ENCODE assay signal across 8 mouse cellular contexts in the genomic region with DNA sequence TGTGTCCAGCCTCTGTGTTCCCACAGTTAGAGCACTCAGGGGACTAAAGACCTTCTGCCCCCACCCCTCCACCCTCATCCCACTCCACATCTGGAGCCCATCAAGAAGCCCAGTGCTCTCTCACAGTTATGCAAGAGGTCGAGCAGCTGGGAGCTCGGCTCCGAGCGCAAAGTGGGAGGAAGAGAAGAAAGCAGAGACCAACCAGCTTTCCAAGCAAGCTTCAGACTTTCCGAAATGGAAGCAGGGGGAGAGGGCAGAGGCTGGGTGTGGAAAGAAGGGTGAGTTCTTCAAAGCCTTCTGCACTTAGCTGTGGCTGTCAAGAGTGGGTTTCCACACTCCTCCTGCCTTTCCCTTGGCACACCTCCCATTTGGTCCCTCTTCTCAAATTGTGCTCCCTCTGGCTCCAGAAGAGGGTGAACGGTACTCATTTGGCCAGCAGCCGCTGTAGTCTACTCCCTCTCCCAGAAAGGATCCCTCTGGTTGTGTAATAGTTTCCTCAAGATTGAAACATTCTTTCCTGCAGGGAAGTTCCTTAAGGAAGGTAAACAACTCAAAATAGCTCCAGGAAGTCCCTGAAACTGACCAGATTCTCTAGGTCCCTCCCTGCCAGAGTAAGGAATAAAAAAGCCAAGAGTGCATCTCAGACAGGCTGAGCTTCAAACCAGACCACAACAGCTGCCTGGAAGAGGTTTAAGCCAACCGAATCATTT. TPM values are rescaled to one million over a fixed set of nuclear protein-coding genes. Genes with fewer than 3 reads are reported as not detected.
DNase-seq lines count a peak whose midpoint lies in the region; ATAC-seq and TF ChIP-seq lines count a peak whose summit lies in the region.

No protein-coding gene starts in this region.

- H3K4me2 ChIP-seq in hindbrain, embryonic 16.5 days (ENCODE audit: low read length): no peak overlapping the region
- H3K4me2 ChIP-seq in hindbrain, embryonic 14.5 days (replicated peaks): no peak overlapping the region
- H3K4me2 ChIP-seq in kidney, embryonic 14.5 days (replicated peaks; ENCODE audit: low read depth, low read length): no peak overlapping the region
- peak overlapping the region; percentile 18 for H3K4me2 ChIP-seq in myocyte (ENCODE audit: low read depth)

- peaks cover 8% of the 10 kb centered on the region; the same call in 1 of the 2 replicates for H3K27me3 ChIP-seq in hindbrain, embryonic 16.5 days (replicated peaks; ENCODE audit: control insufficient read depth, insufficient read depth, low read length)
- H3K27me3 ChIP-seq in hindbrain, embryonic 14.5 days (ENCODE audit: control insufficient read depth, insufficient read depth, low read length): peaks cover 14% of the 10 kb centered on the region; the same call in 1 of the 2 replicates
- H3K27me3 ChIP-seq in kidney, embryonic 14.5 days (ENCODE audit: control insufficient read depth, insufficient read depth, low read length): no peaks in the 10 kb centered on the region
- no peaks in the 10 kb centered on the region for H3K27me3 ChIP-seq in myocyte (ENCODE audit: control insufficient read depth, insufficient read depth, insufficient read length)

- no peak overlapping the region for H3ac ChIP-seq in myocyte (ENCODE audit: control insufficient read depth, insufficient read length)

- 58% methylated on average over 8 of the region's 8 CpGs for WGBS in hindbrain, embryonic 16.5 days
- WGBS in hindbrain, embryonic 14.5 days: 46% methylated on average over 8 of the region's 8 CpGs
- WGBS in kidney, embryonic 14.5 days: 19% methylated on average over 8 of the region's 8 CpGs

- no peaks in the 10 kb centered on the region for H3K36me3 ChIP-seq in hindbrain, embryonic 16.5 days (ENCODE audit: control insufficient read depth, insufficient read depth, low read length)
- H3K36me3 ChIP-seq in hindbrain, embryonic 14.5 days (replicated peaks; ENCODE audit: control insufficient read depth, insufficient read depth): peaks cover 12% of the 10 kb centered on the region
- H3K36me3 ChIP-seq in kidney, embryonic 14.5 days (ENCODE audit: control insufficient read depth, insufficient read depth, low read length): peaks cover 2% of the 10 kb centered on the region; the same call in 1 of the 2 replicates
- H3K36me3 ChIP-seq in myocyte (ENCODE audit: control insufficient read depth, insufficient read depth): peaks cover 8% of the 10 kb centered on the region

- TF ChIP-seq POLR2A in myocyte (IDR thresholded peaks at IDR 0.05; ENCODE audit: insufficient read length, low read depth): no peak

- H3K4me1 ChIP-seq in hindbrain, embryonic 16.5 days (ENCODE audit: control insufficient read depth, insufficient read depth, low read depth, low read length): peaks cover 15% of the 10 kb centered on the region
- H3K4me1 ChIP-seq in hindbrain, embryonic 14.5 days (replicated peaks; ENCODE audit: control insufficient read depth, insufficient read depth, low read length): peaks cover 10% of the 10 kb centered on the region; the same call in 1 of the 2 replicates
- H3K4me1 ChIP-seq in kidney, embryonic 14.5 days (ENCODE audit: control insufficient read depth, insufficient read depth, low read length): peaks cover 21% of the 10 kb centered on the region; the same call in 1 of the 2 replicates

- H3K4me3 ChIP-seq in hindbrain, embryonic 16.5 days (ENCODE audit: low read length): no peak overlapping the region
- H3K4me3 ChIP-seq in hindbrain, embryonic 14.5 days (replicated peaks; ENCODE audit: low read length): no peak overlapping the region
- H3K4me3 ChIP-seq in kidney, embryonic 14.5 days (ENCODE audit: low read length): no peak overlapping the region
- H3K4me3 ChIP-seq in myocyte: no peak overlapping the region

- peaks cover 12% of the 10 kb centered on the region for H3K79me2 ChIP-seq in myocyte (ENCODE audit: control insufficient read depth, insufficient read depth)

- no peak overlapping the region for H3K9ac ChIP-seq in hindbrain, embryonic 16.5 days (ENCODE audit: low read depth, low read length)
- no peak overlapping the region for H3K9ac ChIP-seq in hindbrain, embryonic 14.5 days
- no peak overlapping the region for H3K9ac ChIP-seq in kidney, embryonic 14.5 days (ENCODE audit: low read depth, low read length)

- no peak for DNase-seq in hindbrain, embryonic 14.5 days (ENCODE audit: low spot score)
- DNase-seq in heart, adult 11 months: peak; percentile 99
- DNase-seq in thymus, postnatal 36 days: no peak
- no peak for DNase-seq in layer of hippocampus, adult 11-12 months (ENCODE audit: low spot score)
- DNase-seq in left cerebral cortex, adult 9 months (ENCODE audit: low spot score in 2 of 2): no peak

- H3K9me3 ChIP-seq in hindbrain, embryonic 16.5 days (ENCODE audit: control insufficient read depth, low read length): no peaks in the 10 kb centered on the region
- no peaks in the 10 kb centered on the region for H3K9me3 ChIP-seq in hindbrain, embryonic 14.5 days (ENCODE audit: control insufficient read depth, low read length)
- 0 out of 2 replicates have a peak, but pooled peaks cover 2% of the 10 kb centered on the region for H3K9me3 ChIP-seq in kidney, embryonic 14.5 days (ENCODE audit: control insufficient read depth, low read length)

- peak overlapping the region; percentile 34; the same call in 1 of the 2 replicates for H3K27ac ChIP-seq in hindbrain, embryonic 16.5 days (ENCODE audit: low read depth, low read length)
- no peak overlapping the region for H3K27ac ChIP-seq in hindbrain, embryonic 14.5 days
- peak overlapping the region; percentile 60 for H3K27ac ChIP-seq in kidney, embryonic 14.5 days (ENCODE audit: low read depth, low read length)

- no peak for ATAC-seq in hindbrain, embryonic 16.5 days
- ATAC-seq in hindbrain, embryonic 14.5 days (ENCODE audit: low FRiP score): no peak
- ATAC-seq in kidney, embryonic 14.5 days (ENCODE audit: low FRiP score, low TSS enrichment): peak; percentile 26; the same call in 1 of the 2 replicates

TF ChIP-seq in myocyte, 11 proteins besides CTCF, POLR2A, EP300 and RAD21:
- TF ChIP-seq SRF (IDR thresholded peaks at IDR 0.05; ENCODE audit: control insufficient read depth, insufficient read length, low read depth) (no peak), MYOG (IDR thresholded peaks at IDR 0.05; ENCODE audit: control insufficient read depth in 1 of 3, insufficient read depth in 1 of 3, insufficient read length in 2 of 3, low read depth in 2 of 3) (peak in 1 of 3 experiments; percentile 51), CEBPB (IDR thresholded peaks at IDR 0.05; ENCODE audit: insufficient read depth, poor library complexity, severe bottlenecking) (no peak)

RNA-seq across cellular contexts. Expression of a gene that starts 2.4 kb away (rescaled TPM):
- polyA plus RNA-seq in hindbrain, embryonic 16.5 days (2015; fragmentation: Nextera tagmentation; extraction: Ambion mirVana): 37.4 and 44.2 TPM in 2 replicates
- polyA plus RNA-seq in hindbrain, embryonic 14.5 days (2014; fragmentation: Nextera tagmentation; extraction: Ambion mirVana): 41.9 and 46.4 TPM in 2 replicates
- polyA plus RNA-seq in kidney, embryonic 14.5 days (2014; fragmentation: Nextera tagmentation; extraction: Ambion mirVana): 24.9 and 28.7 TPM in 2 replicates
- polyA plus RNA-seq in myocyte (2012; fragmentation: generic; extraction: Trizol): 62.2 TPM

RNA-seq across cellular contexts. Expression of a gene that starts 30.2 kb away (rescaled TPM):
- 130 and 145 TPM in 2 replicates for polyA plus RNA-seq in hindbrain, embryonic 16.5 days (2015; fragmentation: Nextera tagmentation; extraction: Ambion mirVana)
- polyA plus RNA-seq in hindbrain, embryonic 14.5 days (2014; fragmentation: Nextera tagmentation; extraction: Ambion mirVana): 148 and 169 TPM in 2 replicates
- 116 and 219 TPM in 2 replicates for polyA plus RNA-seq in kidney, embryonic 14.5 days (2014; fragmentation: Nextera tagmentation; extraction: Ambion mirVana)
- polyA plus RNA-seq in myocyte (2012; fragmentation: generic; extraction: Trizol): 40.6 TPM

RNA-seq across cellular contexts. Expression of a gene that starts 30.3 kb away (rescaled TPM):
- 152 and 160 TPM in 2 replicates for polyA plus RNA-seq in hindbrain, embryonic 16.5 days (2015; fragmentation: Nextera tagmentation; extraction: Ambion mirVana)
- 141 and 158 TPM in 2 replicates for polyA plus RNA-seq in hindbrain, embryonic 14.5 days (2014; fragmentation: Nextera tagmentation; extraction: Ambion mirVana)
- polyA plus RNA-seq in kidney, embryonic 14.5 days (2014; fragmentation: Nextera tagmentation; extraction: Ambion mirVana): 122 and 131 TPM in 2 replicates
- polyA plus RNA-seq in myocyte (2012; fragmentation: generic; extraction: Trizol): 74.9 TPM
